Mouse (Mus musculus) kidney, embryonic 15.5 days (tissue): ENCODE data around the gene Pm20d1. TPM values are rescaled to one million over a fixed set of nuclear protein-coding genes. Genes with fewer than 3 reads are reported as not detected.

Experiments used
- ATAC-seq: fragments of 200-750 bp; cut with Nextera tagmentation; replicated peaks from 2 replicates; pipeline ENCODE4 v1.8.0; 2017; ENCODE audit warnings: moderate TSS enrichment; ENCODE audit not compliant: low FRiP score
- H3K27ac ChIP-seq: fragments of 300-500 bp; sonication (generic); 2 replicates; pipeline ENCODE4 v1.5.1; 2015; ENCODE audit warnings: mild to moderate bottlenecking, inconsistent platforms
- H3K27me3 ChIP-seq: fragments of 300-500 bp; sonication (generic); 2 replicates; pipeline ENCODE4 v1.6.1; 2015; ENCODE audit warnings: inconsistent platforms
- H3K36me3 ChIP-seq: fragments of 300-500 bp; sonication (generic); 2 replicates; pipeline ENCODE4 v1.6.1; 2015; ENCODE audit warnings: inconsistent platforms
- H3K4me1 ChIP-seq: fragments of 300-500 bp; sonication (generic); 2 replicates; pipeline ENCODE4 v1.6.1; 2015; ENCODE audit warnings: inconsistent platforms
- H3K4me2 ChIP-seq: fragments of 300-500 bp; sonication (generic); 2 replicates; pipeline ENCODE4 v1.6.1; 2015; ENCODE audit warnings: moderate library complexity, mild to moderate bottlenecking, inconsistent platforms
- H3K4me3 ChIP-seq: fragments of 300-500 bp; sonication (generic); replicated peaks from 2 replicates; pipeline ENCODE4 v1.5.1; 2015; ENCODE audit warnings: mild to moderate bottlenecking, inconsistent platforms
- H3K9ac ChIP-seq: fragments of 300-500 bp; sonication (generic); 2 replicates; pipeline ENCODE4 v1.6.1; 2015; ENCODE audit warnings: mild to moderate bottlenecking, inconsistent platforms
- H3K9me3 ChIP-seq: fragments of 300-500 bp; sonication (generic); replicated peaks from 2 replicates; pipeline ENCODE4 v1.6.1; 2016; ENCODE audit warnings: inconsistent platforms
- WGBS: fragments of 180-500 bp; shearing (Covaris S2); methylation state at CpG from one replicate; pipeline ENCODE4 v1.1.7; 2015; ENCODE audit warnings: mixed read lengths; 5-methylcytosine and 5-hydroxymethylcytosine counted together
- polyA plus RNA-seq: library from polyadenylated mRNA; unstranded; fragments of >200 nt; fragmentation: Nextera tagmentation; extraction: Ambion mirVana; gene quantifications from 2 replicates; pipeline ENCODE4 v1.2.1, GENCODE M21; 2015

The Pm20d1 gene
- polyA plus RNA-seq, 1 experiment from 2014 or later: 2.3 TPM

GRCm38 (mm10) chr1:131822856-131823492 is 25.8 kb downstream of the Pm20d1 start:
- Histone ChIP-seq H3K4me2 (no peak overlapping the region), H3K9me3 (no peaks in the 10 kb centered on the region), H3K4me3 (no peak overlapping the region), H3K4me1 (0 out of 2 replicates have a peak, but pooled peaks cover 6% of the 10 kb centered on the region), H3K36me3 (no peaks in the 10 kb centered on the region), H3K27ac (no peak overlapping the region), H3K9ac (no peak overlapping the region), H3K27me3 (no peaks in the 10 kb centered on the region)
- no peak for ATAC-seq
- 94% methylated on average over 1 of the region's 1 CpGs for WGBS

- H3K4me3 ChIP-seq: no peak overlapping the region
- no peak overlapping the region for H3K27ac ChIP-seq
- H3K36me3 ChIP-seq: no peaks in the 10 kb centered on the region
- no peaks in the 10 kb centered on the region for H3K27me3 ChIP-seq
- H3K4me1 ChIP-seq: 0 out of 2 replicates have a peak, but pooled peaks cover 8% of the 10 kb centered on the region
- H3K9me3 ChIP-seq: no peaks in the 10 kb centered on the region
- no peak overlapping the region for H3K9ac ChIP-seq
- 33% methylated on average over 5 of the region's 5 CpGs for WGBS
- no peak overlapping the region for H3K4me2 ChIP-seq
- no peak for ATAC-seq
These were observed 26.4 kb downstream of the Pm20d1 start for GRCm38 (mm10) chr1:131823563-131823962.

- H3K4me1 ChIP-seq: peaks cover 16% of the 10 kb centered on the region
- no peak overlapping the region for H3K9ac ChIP-seq
- 83% methylated on average over 11 of the region's 11 CpGs for WGBS
These were observed 27.5 kb downstream of the Pm20d1 start for GRCm38 (mm10) chr1:131824528-131825181.

DNA sequence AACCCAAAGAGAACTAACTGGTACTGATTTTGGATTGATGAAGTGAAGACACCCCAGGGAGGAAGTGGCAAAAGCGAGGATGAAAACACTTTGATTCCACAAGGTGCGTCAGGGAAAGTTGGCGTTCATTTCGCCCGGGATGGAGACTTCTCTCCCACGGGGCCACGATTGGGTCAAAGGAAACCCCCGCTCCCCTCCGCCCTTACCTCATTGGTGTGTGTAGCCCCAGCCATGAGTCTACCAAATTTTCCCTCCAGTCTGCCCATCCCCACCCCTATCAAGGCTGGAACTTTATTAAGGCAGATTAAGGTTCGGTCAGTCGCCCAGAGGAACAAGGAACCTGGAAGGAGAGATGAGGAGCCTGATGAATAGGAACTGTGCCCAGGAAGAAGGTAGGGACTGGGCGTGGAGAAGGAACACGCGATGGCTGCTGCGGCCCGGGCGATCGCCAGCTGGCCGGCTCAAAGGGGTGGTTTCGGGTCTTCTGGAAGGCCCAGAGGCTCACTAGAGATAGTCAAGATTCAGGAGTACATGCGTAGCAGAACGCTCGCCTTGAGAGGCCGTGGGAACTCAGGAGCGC is 30.1 kb downstream of the Pm20d1 start, which contains the start of gene Slc41a1:
Gene Slc41a1 (plus strand): TSS at position 287 of the 580 bp plus-strand sequence.
- no peak for ATAC-seq
- Histone ChIP-seq H3K27ac (peak within 1 kb of the TSS; percentile 91), H3K4me1 (peaks cover 31% of the 10 kb centered on the region), H3K9ac (peak within 1 kb of the TSS; percentile 69), H3K36me3 (peaks cover 17% of the 10 kb centered on the region), H3K9me3 (no peaks in the 10 kb centered on the region), H3K4me2 (peak within 1 kb of the TSS; percentile 85), H3K27me3 (no peaks in the 10 kb centered on the region), H3K4me3 (peak within 1 kb of the TSS; percentile 88)
- 2% methylated on average over 25 of the region's 25 CpGs for WGBS

More at GRCm38 (mm10) chr1:131824528-131825181, 27.5 kb downstream of the Pm20d1 start:
- Histone ChIP-seq H3K27ac (no peak overlapping the region), H3K4me2 (no peak overlapping the region), H3K27me3 (no peaks in the 10 kb centered on the region), H3K9me3 (no peaks in the 10 kb centered on the region), H3K4me3 (no peak overlapping the region), H3K36me3 (no peaks in the 10 kb centered on the region)
- ATAC-seq: no peak

- Histone ChIP-seq H3K4me3 (peak overlapping the region; percentile 88), H3K36me3 (peaks cover 21% of the 10 kb centered on the region), H3K9me3 (no peaks in the 10 kb centered on the region), H3K4me2 (peak overlapping the region; percentile 85), H3K27me3 (no peaks in the 10 kb centered on the region), H3K9ac (peak overlapping the region; percentile 69), H3K4me1 (peaks cover 31% of the 10 kb centered on the region), H3K27ac (peak overlapping the region; percentile 91)
- under 1% methylated on average over 36 of the region's 36 CpGs for WGBS
- ATAC-seq: peak; percentile 94
These were observed 30.6 kb downstream of the Pm20d1 start for GRCm38 (mm10) chr1:131827787-131828258.

- Histone ChIP-seq H3K36me3 (peaks cover 24% of the 10 kb centered on the region), H3K4me3 (peak overlapping the region; percentile 88), H3K4me1 (peaks cover 31% of the 10 kb centered on the region), H3K9me3 (no peaks in the 10 kb centered on the region), H3K4me2 (peak overlapping the region; percentile 85), H3K27ac (peak overlapping the region; percentile 91), H3K9ac (peak overlapping the region; percentile 69), H3K27me3 (no peaks in the 10 kb centered on the region)
- peak; percentile 77 for ATAC-seq
- WGBS: 1% methylated on average over 21 of the region's 22 CpGs
These were observed 31.3 kb downstream of the Pm20d1 start for GRCm38 (mm10) chr1:131828297-131829126.

- Histone ChIP-seq H3K27me3 (no peaks in the 10 kb centered on the region), H3K36me3 (peaks cover 26% of the 10 kb centered on the region), H3K27ac (no peak overlapping the region), H3K4me2 (peak overlapping the region; percentile 85), H3K9ac (0 out of 2 replicates have a peak overlapping the region, but pooled peaks have one; percentile 0), H3K9me3 (no peaks in the 10 kb centered on the region), H3K4me3 (peak overlapping the region; percentile 88), H3K4me1 (peaks cover 31% of the 10 kb centered on the region)
- WGBS: 32% methylated on average over 5 of the region's 5 CpGs
- no peak for ATAC-seq
These were observed 32.1 kb downstream of the Pm20d1 start for GRCm38 (mm10) chr1:131829279-131829678.

- Histone ChIP-seq H3K36me3 (peaks cover 36% of the 10 kb centered on the region), H3K4me3 (no peak overlapping the region), H3K9me3 (no peaks in the 10 kb centered on the region), H3K27ac (no peak overlapping the region), H3K4me1 (peaks cover 31% of the 10 kb centered on the region), H3K4me2 (no peak overlapping the region), H3K9ac (no peak overlapping the region), H3K27me3 (no peaks in the 10 kb centered on the region)
- WGBS: 84% methylated on average over 15 of the region's 15 CpGs
- ATAC-seq: no peak
These were observed 33.4 kb downstream of the Pm20d1 start for GRCm38 (mm10) chr1:131830561-131830960.

DNA sequence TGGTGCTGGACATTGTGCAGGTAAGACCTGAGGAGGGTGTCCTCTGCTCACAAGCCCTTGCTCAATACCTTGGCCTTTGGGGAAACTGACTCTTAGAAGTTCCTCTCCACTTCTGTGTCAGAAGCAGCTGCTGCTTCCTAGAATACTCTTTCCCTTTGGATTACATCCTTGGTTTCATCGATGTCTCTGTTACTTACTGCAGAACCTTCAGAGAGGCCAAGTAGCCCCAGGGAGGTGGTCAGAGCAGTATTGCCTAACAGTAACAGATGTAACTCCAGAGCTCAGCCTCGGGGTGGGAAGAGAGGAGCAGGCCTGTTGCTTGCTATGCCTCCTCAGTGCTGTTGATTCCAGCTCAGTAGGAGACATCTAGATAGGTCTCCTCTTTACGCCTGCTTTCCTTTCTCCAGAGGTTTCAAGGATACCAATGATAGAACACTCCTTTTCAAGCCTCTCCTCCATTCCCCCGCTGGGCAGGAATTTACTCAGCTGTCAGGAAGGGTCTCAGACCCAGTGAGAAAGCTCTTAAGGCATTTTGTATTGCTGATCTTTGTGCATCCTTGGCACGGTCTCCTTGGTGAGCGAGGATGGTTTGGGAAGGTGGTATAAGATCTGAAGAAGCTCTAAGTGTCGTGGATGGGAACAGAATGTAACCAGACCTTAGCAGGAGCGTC is 33.9 kb downstream of the Pm20d1 start:
- no peak overlapping the region for H3K9ac ChIP-seq
- no peak overlapping the region for H3K4me3 ChIP-seq
- no peaks in the 10 kb centered on the region for H3K9me3 ChIP-seq
- no peaks in the 10 kb centered on the region for H3K27me3 ChIP-seq
- WGBS: 82% methylated on average over 8 of the region's 8 CpGs
- H3K36me3 ChIP-seq: peaks cover 38% of the 10 kb centered on the region
- no peak overlapping the region for H3K27ac ChIP-seq
- ATAC-seq: no peak
- no peak overlapping the region for H3K4me2 ChIP-seq
- peaks cover 31% of the 10 kb centered on the region for H3K4me1 ChIP-seq

DNA sequence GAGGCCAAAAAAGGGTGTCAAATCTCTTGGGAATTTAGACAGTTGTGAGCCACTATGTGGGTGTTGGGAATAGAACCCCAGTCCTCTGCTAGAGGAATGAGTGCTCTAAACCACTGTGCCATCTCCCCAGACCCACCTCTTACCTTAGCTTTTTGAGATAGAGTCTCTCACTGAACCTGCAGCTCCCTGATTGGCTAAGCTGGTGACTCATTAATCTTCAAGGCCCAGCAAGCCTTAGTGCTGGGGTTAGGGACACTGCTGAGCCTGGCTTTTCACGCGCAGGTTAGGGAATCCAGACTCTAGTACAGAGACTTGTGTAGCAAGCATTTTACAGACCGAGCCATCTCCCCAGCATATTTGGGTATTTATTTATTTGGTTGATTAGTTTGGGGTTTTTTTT is 39.9 kb downstream of the Pm20d1 start:
- WGBS: 76% methylated on average over 3 of the region's 3 CpGs
- Histone ChIP-seq H3K4me1 (no peaks in the 10 kb centered on the region), H3K36me3 (peaks cover 55% of the 10 kb centered on the region), H3K27me3 (no peaks in the 10 kb centered on the region), H3K4me3 (no peak overlapping the region), H3K9ac (no peak overlapping the region), H3K27ac (no peak overlapping the region), H3K4me2 (no peak overlapping the region), H3K9me3 (no peaks in the 10 kb centered on the region)
- no peak for ATAC-seq

GRCm38 (mm10) chr1:131838542-131838941 is 41.4 kb downstream of the Pm20d1 start:
- Histone ChIP-seq H3K36me3 (peaks cover 61% of the 10 kb centered on the region), H3K27me3 (no peaks in the 10 kb centered on the region), H3K4me2 (no peak overlapping the region), H3K9me3 (no peaks in the 10 kb centered on the region), H3K4me1 (no peaks in the 10 kb centered on the region), H3K9ac (no peak overlapping the region), H3K4me3 (no peak overlapping the region), H3K27ac (no peak overlapping the region)
- ATAC-seq: no peak
- 66% methylated on average over 5 of the region's 5 CpGs for WGBS
